Mouse (Mus musculus) erythroblast, embryonic 14.5 days (primary cell): ENCODE results near the gene Tmem9.

Experiments used
- GATA1 ChIP-seq: IDR thresholded peaks from 2 replicates; pipeline ENCODE4 v1.6.1; 2012; ENCODE audit warnings: low read length, inconsistent platforms, mixed read lengths
- TAL1 ChIP-seq: IDR thresholded peaks from 3 replicates; pipeline ENCODE4 v1.6.1; 2012; ENCODE audit warnings: low read length, inconsistent platforms, mixed read lengths

- TF ChIP-seq GATA1 (no peak), TAL1 (no peak)
These were observed 59.6 kb downstream of the Tmem9 start for GRCm38 (mm10) chr1:136067579-136067978.
